Mouse (Mus musculus) limb, embryonic 14.5 days (tissue): ENCODE measurements around the gene Pm20d1. TPM values are rescaled to one million over a fixed set of nuclear protein-coding genes. Genes with fewer than 3 reads are reported as not detected.

Source experiments
- ATAC-seq: fragments of 200-750 bp; cut with Nextera tagmentation; 2 replicates; pipeline ENCODE4 v1.8.0; 2017; ENCODE audit warnings: low read depth, moderate number of reproducible peaks, moderate TSS enrichment; ENCODE audit not compliant: low FRiP score
- DNase-seq: peaks from one replicate; pipeline ENCODE4 v3.0.0-alpha.2; 2015; ENCODE audit warnings: low spot score
- H3K27ac ChIP-seq: fragments of 300-500 bp; sonication (generic); replicated peaks from 2 replicates; pipeline ENCODE4 v1.5.1; 2014; ENCODE audit warnings: low read depth, mild to moderate bottlenecking, low read length, moderate library complexity, mixed read lengths
- H3K27me3 ChIP-seq: fragments of 300-500 bp; sonication (generic); 2 replicates; pipeline ENCODE4 v1.6.1; 2014; ENCODE audit warnings: low read length, mixed read lengths; ENCODE audit not compliant: control insufficient read depth, insufficient read depth
- H3K36me3 ChIP-seq: fragments of 300-500 bp; sonication (generic); 2 replicates; pipeline ENCODE4 v1.6.1; 2014; ENCODE audit warnings: mild to moderate bottlenecking, low read length, moderate library complexity, mixed read lengths; ENCODE audit not compliant: control insufficient read depth, insufficient read depth
- H3K4me1 ChIP-seq: fragments of 300-500 bp; sonication (generic); 2 replicates; pipeline ENCODE4 v1.6.1; 2014; ENCODE audit warnings: antibody characterized with exemption, low read length, mixed read lengths; ENCODE audit not compliant: control insufficient read depth, insufficient read depth
- H3K4me2 ChIP-seq: fragments of 300-500 bp; sonication (generic); replicated peaks from 2 replicates; pipeline ENCODE4 v1.6.1; 2014; ENCODE audit warnings: low read depth, mild to moderate bottlenecking, low read length, moderate library complexity; ENCODE audit not compliant: severe bottlenecking
- H3K4me3 ChIP-seq: fragments of 300-500 bp; sonication (generic); replicated peaks from 2 replicates; pipeline ENCODE4 v1.5.1; 2014; ENCODE audit warnings: low read length
- H3K9ac ChIP-seq: fragments of 300-500 bp; sonication (generic); 2 replicates; pipeline ENCODE4 v1.6.1; 2014; ENCODE audit warnings: mild to moderate bottlenecking, low read depth, low read length, moderate library complexity; ENCODE audit not compliant: severe bottlenecking
- H3K9me3 ChIP-seq: fragments of 300-500 bp; sonication (generic); 2 replicates; pipeline ENCODE4 v1.6.1; 2016; ENCODE audit warnings: low read length; ENCODE audit not compliant: control insufficient read depth
- POLR2A ChIP-seq: fragments of 200-500 bp; IDR thresholded peaks from 2 replicates; pipeline ENCODE4 v1.8.0; 2012; ENCODE audit warnings: inconsistent platforms, mild to moderate bottlenecking, moderate library complexity, borderline replicate concordance; ENCODE audit not compliant: insufficient read depth, insufficient read length; ENCODE audit errors: extremely low read depth
- WGBS: fragments of 180-500 bp; shearing (Covaris S2); extraction: QIAGEN DNeasy Blood & Tissue Kit; methylation state at CpG from one replicate; pipeline ENCODE4 v1.1.7; 2014; 5-methylcytosine and 5-hydroxymethylcytosine counted together
- polyA plus RNA-seq, 2 experiments: library from polyadenylated mRNA; depleted of rRNA in 1 of 2; stranded (reverse) in 1 of 2; unstranded in 1 of 2; fragments of >200 nt; fragmentation: Nextera tagmentation in 1 of 2; extraction: Ambion mirVana in 1 of 2; gene quantifications; 2 replicates each; pipeline versions ENCODE4 v1.2.1 to v1.2.3; 2012 to 2014

The Pm20d1 gene
- polyA plus RNA-seq, 2 experiments: 0.29 to 0.53 TPM

GRCm38 (mm10) chr1:131839279-131839678 is 42.1 kb downstream of the Pm20d1 start:
- peaks cover 72% of the 10 kb centered on the region for H3K36me3 ChIP-seq
- DNase-seq: no peak

GRCm38 (mm10) chr1:131842221-131842620 is 45.0 kb downstream of the Pm20d1 start:
- Histone ChIP-seq H3K27me3 (no peaks in the 10 kb centered on the region), H3K36me3 (peaks cover 74% of the 10 kb centered on the region)

More at GRCm38 (mm10) chr1:131839279-131839678, 42.1 kb downstream of the Pm20d1 start:
- H3K4me1 ChIP-seq: no peaks in the 10 kb centered on the region
- H3K27ac ChIP-seq: no peak overlapping the region
- H3K9ac ChIP-seq: no peak overlapping the region
- 35% methylated on average over 2 of the region's 2 CpGs for WGBS
- TF ChIP-seq POLR2A: no peak
- no peak for ATAC-seq
- H3K9me3 ChIP-seq: no peaks in the 10 kb centered on the region
- H3K4me2 ChIP-seq: no peak overlapping the region
- H3K27me3 ChIP-seq: no peaks in the 10 kb centered on the region
- H3K4me3 ChIP-seq: no peak overlapping the region

GRCm38 (mm10) chr1:131843758-131844157 is 46.6 kb downstream of the Pm20d1 start:
- no peaks in the 10 kb centered on the region for H3K4me1 ChIP-seq
- H3K9me3 ChIP-seq: no peaks in the 10 kb centered on the region
- TF ChIP-seq POLR2A: no peak
- no peak for DNase-seq
- H3K27me3 ChIP-seq: no peaks in the 10 kb centered on the region
- H3K4me2 ChIP-seq: no peak overlapping the region
- WGBS: 97% methylated on average over 10 of the region's 10 CpGs
- no peak overlapping the region for H3K9ac ChIP-seq
- H3K36me3 ChIP-seq: peaks cover 81% of the 10 kb centered on the region
- H3K27ac ChIP-seq: no peak overlapping the region
- H3K4me3 ChIP-seq: no peak overlapping the region
- ATAC-seq: no peak

More at GRCm38 (mm10) chr1:131842221-131842620, 45.0 kb downstream of the Pm20d1 start:
- no peak for TF ChIP-seq POLR2A
- H3K4me3 ChIP-seq: no peak overlapping the region
- H3K4me2 ChIP-seq: no peak overlapping the region
- H3K4me1 ChIP-seq: no peaks in the 10 kb centered on the region
- DNase-seq (no peak), ATAC-seq (no peak)
- 94% methylated on average over 4 of the region's 4 CpGs for WGBS
- H3K9ac ChIP-seq: no peak overlapping the region
- no peak overlapping the region for H3K27ac ChIP-seq
- H3K9me3 ChIP-seq: no peaks in the 10 kb centered on the region

- no peak overlapping the region for H3K4me3 ChIP-seq
- H3K9me3 ChIP-seq: no peaks in the 10 kb centered on the region
- no peak for DNase-seq
- no peak for TF ChIP-seq POLR2A
- H3K27me3 ChIP-seq: no peaks in the 10 kb centered on the region
- H3K4me2 ChIP-seq: no peak overlapping the region
- no peak overlapping the region for H3K9ac ChIP-seq
- peaks cover 70% of the 10 kb centered on the region for H3K36me3 ChIP-seq
- 81% methylated on average over 8 of the region's 8 CpGs for WGBS
- H3K4me1 ChIP-seq: no peaks in the 10 kb centered on the region
- no peak overlapping the region for H3K27ac ChIP-seq
- ATAC-seq: no peak
Observed at GRCm38 (mm10) chr1:131844883-131845282, 47.7 kb downstream of the Pm20d1 start.

GRCm38 (mm10) chr1:131846255-131846654 is 49.1 kb downstream of the Pm20d1 start:
- no peaks in the 10 kb centered on the region for H3K9me3 ChIP-seq
- no peaks in the 10 kb centered on the region for H3K4me1 ChIP-seq
- no peak for DNase-seq
- no peak for TF ChIP-seq POLR2A
- ATAC-seq: no peak
- no peaks in the 10 kb centered on the region for H3K27me3 ChIP-seq
- peaks cover 57% of the 10 kb centered on the region for H3K36me3 ChIP-seq
- no peak overlapping the region for H3K4me3 ChIP-seq
- H3K4me2 ChIP-seq: no peak overlapping the region
- H3K9ac ChIP-seq: no peak overlapping the region
- no peak overlapping the region for H3K27ac ChIP-seq
- 67% methylated on average over 5 of the region's 5 CpGs for WGBS

GRCm38 (mm10) chr1:131861811-131862210 is 64.6 kb downstream of the Pm20d1 start:
- 79% methylated on average over 4 of the region's 4 CpGs for WGBS
- Histone ChIP-seq H3K27ac (no peak overlapping the region), H3K36me3 (no peaks in the 10 kb centered on the region), H3K9me3 (no peaks in the 10 kb centered on the region), H3K4me1 (no peaks in the 10 kb centered on the region), H3K4me2 (no peak overlapping the region), H3K4me3 (no peak overlapping the region), H3K9ac (no peak overlapping the region), H3K27me3 (no peaks in the 10 kb centered on the region)
- no peak for ATAC-seq
- no peak for TF ChIP-seq POLR2A
- DNase-seq: no peak
